Mouse (Mus musculus) spleen, adult 2 months (tissue): ENCODE measurements around the gene Ost4.

Experiments
- CTCF ChIP-seq: fragments of 200-500 bp; IDR thresholded peaks from 2 replicates; pipeline ENCODE4 v1.5.1; 2011; ENCODE audit warnings: mild to moderate bottlenecking, inconsistent platforms; ENCODE audit not compliant: insufficient read depth, insufficient read length, insufficient replicate concordance; ENCODE audit errors: extremely low read depth
- POLR2A ChIP-seq: fragments of 200-500 bp; IDR thresholded peaks from 2 replicates; pipeline ENCODE4 v1.6.1; 2011; ENCODE audit warnings: low read depth, low read length, inconsistent platforms

DNA sequence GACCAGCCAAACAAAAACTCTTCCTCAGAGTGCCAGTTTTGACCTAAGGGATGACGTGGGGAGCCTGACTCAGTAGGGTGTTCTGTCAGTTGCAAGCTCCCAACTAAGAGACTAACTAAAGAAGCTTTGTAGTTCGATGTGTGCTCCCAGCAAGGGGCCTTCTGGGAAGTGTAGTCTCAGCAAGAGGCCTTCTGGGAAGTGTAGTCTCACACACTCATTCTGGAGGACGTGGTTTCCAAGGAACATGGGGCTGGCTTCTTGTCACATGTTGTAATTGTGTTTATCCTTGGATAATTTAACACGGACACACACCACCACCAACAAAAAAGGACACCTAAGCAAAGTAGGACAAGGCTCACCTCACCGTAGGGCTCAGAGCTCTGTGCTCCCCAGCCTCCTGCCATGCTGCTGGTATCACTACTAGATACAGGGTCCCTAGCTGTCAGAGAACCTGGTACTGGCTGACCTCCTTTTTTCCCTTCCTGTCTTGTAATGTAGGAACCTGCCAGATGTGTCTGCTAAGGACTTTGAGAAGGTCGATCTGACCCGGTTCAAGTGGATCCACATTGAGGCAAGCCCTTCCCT lies 20.4 kb upstream of the Ost4 start:
- TF ChIP-seq POLR2A (no peak), CTCF (no peak)
